Mouse (Mus musculus) neutrophil, adult 5-6 weeks (primary cell): ENCODE results near the gene Slc10a1. TPM values are rescaled to one million over a fixed set of nuclear protein-coding genes. Genes with fewer than 3 reads are reported as not detected.
A peak's percentile ranks its signal among the peaks of the same experiment; 100 is the strongest.

ENCODE experiments used
- ATAC-seq: fragments of 151-379, 151-347 bp; 2 replicates; pipeline ENCODE4 v1.8.0; 2017; ENCODE audit warnings: mild to moderate bottlenecking, moderate TSS enrichment; ENCODE audit not compliant: insufficient number of reproducible peaks, poor library complexity, low FRiP score, severe bottlenecking; ENCODE audit errors: extremely low read depth
- total RNA-seq: library from RNA; stranded (forward); fragments of 200-1000 nt; gene quantifications from 2 replicates; pipeline ENCODE4 v1.2.3, GENCODE M21; 2017

Slc10a1 gene
- 0.47 and 1.4 TPM in 2 replicates for total RNA-seq

GRCm38 (mm10) chr12:80968605-80969004 lies at the start of gene Slc10a1:
TSS of gene Slc10a1 (minus strand) at chr12:80968705.
- no peak for ATAC-seq

GRCm38 (mm10) chr12:81017624-81018023 lies 49.1 kb upstream of the Slc10a1 start:
- no peak for ATAC-seq

- ATAC-seq: no peak
Measured at GRCm38 (mm10) chr12:81013496-81013895, 45.0 kb upstream of the Slc10a1 start.

- ATAC-seq: no peak
Measured at GRCm38 (mm10) chr12:81011994-81012393, 43.5 kb upstream of the Slc10a1 start.

GRCm38 (mm10) chr12:81009813-81010212 lies 41.3 kb upstream of the Slc10a1 start:
- no peak for ATAC-seq

GRCm38 (mm10) chr12:81002841-81003635 lies 34.5 kb upstream of the Slc10a1 start:
- no peak for ATAC-seq

GRCm38 (mm10) chr12:81000924-81001323 lies 32.4 kb upstream of the Slc10a1 start:
- ATAC-seq: no peak

GRCm38 (mm10) chr12:80998528-80999221 lies 30.2 kb upstream of the Slc10a1 start:
- ATAC-seq: no peak

GRCm38 (mm10) chr12:80997652-80998051 lies 29.1 kb upstream of the Slc10a1 start:
- no peak for ATAC-seq

GRCm38 (mm10) chr12:80995326-80995725 lies 26.8 kb upstream of the Slc10a1 start:
- no peak for ATAC-seq

GRCm38 (mm10) chr12:80993773-80994172 lies 25.3 kb upstream of the Slc10a1 start:
- ATAC-seq: no peak

GRCm38 (mm10) chr12:80992540-80993122 lies 24.1 kb upstream of the Slc10a1 start:
- ATAC-seq: no peak

- peak; percentile 34; the same call in 1 of the 2 replicates for ATAC-seq
Measured at GRCm38 (mm10) chr12:80991806-80992205, 23.3 kb upstream of the Slc10a1 start.

- no peak for ATAC-seq
Measured at GRCm38 (mm10) chr12:80990901-80991445, 22.5 kb upstream of the Slc10a1 start.

- no peak for ATAC-seq
Measured at GRCm38 (mm10) chr12:80988286-80988685, 19.8 kb upstream of the Slc10a1 start.

GRCm38 (mm10) chr12:80986628-80987027 lies 18.1 kb upstream of the Slc10a1 start:
- ATAC-seq: no peak

- ATAC-seq: no peak
Measured at GRCm38 (mm10) chr12:80983695-80984094, 15.2 kb upstream of the Slc10a1 start.

GRCm38 (mm10) chr12:80982326-80982725 lies 13.8 kb upstream of the Slc10a1 start:
- ATAC-seq: peak; percentile 56; the same call in 1 of the 2 replicates

- ATAC-seq: no peak
Measured at GRCm38 (mm10) chr12:80975939-80976671, 7.6 kb upstream of the Slc10a1 start.
